Mouse (Mus musculus) macrophage (primary cell): Measurements from ENCODE around the gene Chd9. TPM values are rescaled to one million over a fixed set of nuclear protein-coding genes. Genes with fewer than 3 reads are reported as not detected.
A peak's percentile ranks its signal among the peaks of the same experiment; 100 is the strongest.

Experiments
- H3K27ac ChIP-seq: fragments of 350-480 bp; formaldehyde crosslinking; 2 replicates; pipeline ENCODE4 v1.9.0; 2021
- H3K36me3 ChIP-seq: fragments of 350-480 bp; formaldehyde crosslinking; 2 replicates; pipeline ENCODE4 v1.9.0; 2021; ENCODE audit errors: inconsistent target
- H3K4me3 ChIP-seq: fragments of 350-480 bp; formaldehyde crosslinking; 2 replicates; pipeline ENCODE4 v1.9.0; 2021; ENCODE audit errors: inconsistent target
- H3K79me2 ChIP-seq: fragments of 350-480 bp; formaldehyde crosslinking; 2 replicates; pipeline ENCODE4 v1.9.0; 2021; ENCODE audit errors: inconsistent target
- WGBS: methylation state at CpG from one replicate; pipeline ENCODE4 v1.1.7; 2026; ENCODE audit warnings: inconsistent platforms; ENCODE audit not compliant: missing documents; 5-methylcytosine and 5-hydroxymethylcytosine counted together
- polyA plus RNA-seq: library from polyadenylated mRNA; stranded (reverse); fragments of 250-400 nt; gene quantifications from 3 replicates; pipeline ENCODE4 v1.2.4, GENCODE M21; 2018; ENCODE audit warnings: inconsistent platforms

The Chd9 gene
- polyA plus RNA-seq, 1 experiment from 2014 or later = 141 TPM

- H3K79me2 ChIP-seq = peaks cover 40% of the 10 kb centered on the region; the same call in 1 of the 2 replicates
- peak overlapping the region; percentile 35 for H3K27ac ChIP-seq
- WGBS = 5% methylated on average over 11 of the region's 11 CpGs
- no peak overlapping the region for H3K4me3 ChIP-seq
- no peaks in the 10 kb centered on the region for H3K36me3 ChIP-seq
Observed at GRCm38 (mm10) chr8:90932934-90933333, 104.8 kb downstream of the Chd9 start.

- Histone ChIP-seq H3K27ac (no peak overlapping the region), H3K79me2 (peaks cover 47% of the 10 kb centered on the region; the same call in 1 of the 2 replicates), H3K36me3 (no peaks in the 10 kb centered on the region), H3K4me3 (no peak overlapping the region)
- 90% methylated on average over 1 of the region's 1 CpGs for WGBS
Observed at GRCm38 (mm10) chr8:90934786-90935185, 106.6 kb downstream of the Chd9 start.

- Histone ChIP-seq H3K27ac (no peak overlapping the region), H3K36me3 (no peaks in the 10 kb centered on the region), H3K4me3 (no peak overlapping the region), H3K79me2 (peaks cover 47% of the 10 kb centered on the region; the same call in 1 of the 2 replicates)
- WGBS = 80% methylated on average over 1 of the region's 1 CpGs
Observed at GRCm38 (mm10) chr8:90936840-90937239, 108.7 kb downstream of the Chd9 start.

GRCm38 (mm10) chr8:90938352-90938930, 110.3 kb downstream of the Chd9 start:
- 84% methylated on average over 4 of the region's 4 CpGs for WGBS
- Histone ChIP-seq H3K4me3 (no peak overlapping the region), H3K79me2 (peaks cover 47% of the 10 kb centered on the region; the same call in 1 of the 2 replicates), H3K27ac (peak overlapping the region; percentile 64), H3K36me3 (no peaks in the 10 kb centered on the region)

GRCm38 (mm10) chr8:90939867-90940266, 111.7 kb downstream of the Chd9 start:
- Histone ChIP-seq H3K79me2 (peaks cover 33% of the 10 kb centered on the region; the same call in 1 of the 2 replicates), H3K4me3 (no peak overlapping the region), H3K36me3 (no peaks in the 10 kb centered on the region), H3K27ac (no peak overlapping the region)
- 94% methylated on average over 1 of the region's 1 CpGs for WGBS

GRCm38 (mm10) chr8:90943770-90944169, 115.6 kb downstream of the Chd9 start:
- Histone ChIP-seq H3K27ac (no peak overlapping the region), H3K36me3 (no peaks in the 10 kb centered on the region), H3K4me3 (no peak overlapping the region), H3K79me2 (peaks cover 18% of the 10 kb centered on the region; the same call in 1 of the 2 replicates)
- WGBS = 93% methylated on average over 4 of the region's 4 CpGs

- Histone ChIP-seq H3K79me2 (peaks cover 43% of the 10 kb centered on the region), H3K4me3 (peak overlapping the region; percentile 41), H3K27ac (peak overlapping the region; percentile 80), H3K36me3 (no peaks in the 10 kb centered on the region)
- 0% methylated on average over 21 of the region's 21 CpGs for WGBS
Observed at GRCm38 (mm10) chr8:90954802-90955760, 126.9 kb downstream of the Chd9 start.

GRCm38 (mm10) chr8:90955761-90956136, 127.6 kb downstream of the Chd9 start:
- H3K4me3 ChIP-seq = peak overlapping the region; percentile 41
- H3K27ac ChIP-seq = peak overlapping the region; percentile 80
- H3K36me3 ChIP-seq = no peaks in the 10 kb centered on the region
- peaks cover 50% of the 10 kb centered on the region for H3K79me2 ChIP-seq

GRCm38 (mm10) chr8:90956390-90956789, 128.2 kb downstream of the Chd9 start:
- 34% methylated on average over 9 of the region's 9 CpGs for WGBS
- Histone ChIP-seq H3K36me3 (no peaks in the 10 kb centered on the region), H3K4me3 (peak overlapping the region; percentile 41; the same call in 1 of the 2 replicates), H3K27ac (0 out of 2 replicates have a peak overlapping the region, but pooled peaks have one; percentile 80), H3K79me2 (peaks cover 57% of the 10 kb centered on the region)

- Histone ChIP-seq H3K27ac (no peak overlapping the region), H3K36me3 (no peaks in the 10 kb centered on the region), H3K4me3 (no peak overlapping the region)
Observed at GRCm38 (mm10) chr8:90957711-90958110, 129.6 kb downstream of the Chd9 start.

GRCm38 (mm10) chr8:90959721-90960120, 131.6 kb downstream of the Chd9 start:
- 98% methylated on average over 4 of the region's 4 CpGs for WGBS
- Histone ChIP-seq H3K36me3 (no peaks in the 10 kb centered on the region), H3K4me3 (no peak overlapping the region), H3K27ac (no peak overlapping the region), H3K79me2 (peaks cover 90% of the 10 kb centered on the region)

More at GRCm38 (mm10) chr8:90957711-90958110, 129.6 kb downstream of the Chd9 start:
- H3K79me2 ChIP-seq = peaks cover 70% of the 10 kb centered on the region

- H3K4me3 ChIP-seq = no peak overlapping the region
- WGBS = 9% methylated on average over 4 of the region's 4 CpGs
- H3K36me3 ChIP-seq = no peaks in the 10 kb centered on the region
- H3K79me2 ChIP-seq = peaks cover 88% of the 10 kb centered on the region
- H3K27ac ChIP-seq = no peak overlapping the region
Observed at GRCm38 (mm10) chr8:90961603-90962002, 133.5 kb downstream of the Chd9 start.

- Histone ChIP-seq H3K4me3 (no peak overlapping the region), H3K36me3 (no peaks in the 10 kb centered on the region), H3K27ac (0 out of 2 replicates have a peak overlapping the region, but pooled peaks have one; percentile 79), H3K79me2 (peaks cover 88% of the 10 kb centered on the region)
- 93% methylated on average over 2 of the region's 2 CpGs for WGBS
Observed at GRCm38 (mm10) chr8:90964044-90964443, 135.9 kb downstream of the Chd9 start.

- H3K79me2 ChIP-seq = peaks cover 88% of the 10 kb centered on the region
- H3K4me3 ChIP-seq = peak overlapping the region; percentile 17; the same call in 1 of the 2 replicates
- WGBS = 3% methylated on average over 9 of the region's 9 CpGs
- peak overlapping the region; percentile 79 for H3K27ac ChIP-seq
- H3K36me3 ChIP-seq = no peaks in the 10 kb centered on the region
Observed at GRCm38 (mm10) chr8:90965467-90966170, 137.5 kb downstream of the Chd9 start.
